7 mouse cellular contexts compared by ENCODE assay signal in the genomic region with DNA sequence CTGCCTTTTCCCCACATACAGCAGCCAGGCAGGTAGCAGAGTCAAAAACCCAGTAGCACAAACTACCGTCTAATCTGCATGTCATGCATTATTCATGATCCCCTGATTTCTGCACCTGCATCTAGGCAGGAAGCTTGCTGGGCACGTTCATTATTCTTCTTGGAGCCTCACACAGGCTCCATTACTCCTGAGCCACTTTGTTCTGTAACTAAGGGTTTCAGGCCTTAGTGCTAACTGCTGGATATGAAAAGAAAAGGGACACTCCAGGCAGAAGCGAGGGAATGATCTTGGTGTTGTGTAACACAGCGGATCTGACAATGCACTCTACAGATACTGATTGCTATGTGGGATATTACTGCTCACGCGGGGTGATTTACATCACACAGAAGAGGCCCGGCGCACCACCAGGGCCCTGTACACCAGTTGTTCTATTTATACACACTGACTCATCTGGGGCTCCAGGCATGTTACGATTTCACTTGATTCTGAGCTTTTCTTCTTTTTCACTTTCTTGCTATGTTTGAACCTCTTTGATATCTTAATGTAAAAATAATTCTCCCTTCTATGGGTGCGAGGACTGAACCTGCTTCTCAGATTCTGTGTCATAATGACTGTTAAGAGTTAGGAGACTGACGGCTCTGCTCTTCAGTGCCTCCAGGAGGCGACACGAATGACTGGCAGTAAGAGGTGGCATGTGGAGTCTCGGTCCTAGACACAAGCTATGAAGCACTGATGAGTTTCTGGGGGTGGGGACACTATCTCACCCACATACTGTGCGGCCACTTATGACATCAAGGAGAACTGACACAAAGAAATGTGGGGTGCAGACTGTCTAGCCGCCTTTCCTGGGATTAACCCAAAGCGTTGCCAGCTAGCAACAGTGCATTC.
DNase-seq lines count a peak whose midpoint lies in the region; ATAC-seq and TF ChIP-seq lines count a peak whose summit lies in the region.

No protein-coding gene starts in this region.

- 0 out of 2 replicates have a peak, but pooled peaks cover 1% of the 10 kb centered on the region for H3K36me3 ChIP-seq in liver, postnatal 0 days (replicated peaks; ENCODE audit: insufficient read depth, low read length)
- H3K36me3 ChIP-seq in hindbrain, embryonic 11.5 days (ENCODE audit: control insufficient read depth, insufficient read depth, low read length), result no peaks in the 10 kb centered on the region
- H3K36me3 ChIP-seq in midbrain, embryonic 16.5 days (ENCODE audit: control insufficient read depth, insufficient read depth, low read length), result no peaks in the 10 kb centered on the region

- H3K4me2 ChIP-seq in liver, postnatal 0 days (ENCODE audit: low read depth, low read length), result no peak overlapping the region
- no peak overlapping the region for H3K4me2 ChIP-seq in hindbrain, embryonic 11.5 days (replicated peaks; ENCODE audit: low read depth, low read length)
- H3K4me2 ChIP-seq in midbrain, embryonic 16.5 days (ENCODE audit: low read length), result 0 out of 2 replicates have a peak overlapping the region, but pooled peaks have one; percentile 12

- H3K4me1 ChIP-seq in liver, postnatal 0 days (ENCODE audit: insufficient read depth), result peaks cover 6% of the 10 kb centered on the region
- peaks cover 6% of the 10 kb centered on the region for H3K4me1 ChIP-seq in hindbrain, embryonic 11.5 days (replicated peaks; ENCODE audit: control insufficient read depth, insufficient read depth, low read length)
- peaks cover 33% of the 10 kb centered on the region for H3K4me1 ChIP-seq in midbrain, embryonic 16.5 days (ENCODE audit: control insufficient read depth, insufficient read depth, low read length)

- WGBS in liver, postnatal 0 days (ENCODE audit: insufficient replicate concordance), result 73% methylated on average over 17 of the region's 17 CpGs
- WGBS in hindbrain, embryonic 11.5 days, result 61% methylated on average over 17 of the region's 17 CpGs
- WGBS in midbrain, embryonic 16.5 days, result 29% methylated on average over 17 of the region's 17 CpGs

- ATAC-seq in liver, postnatal 0 days, result peak; percentile 45
- ATAC-seq in hindbrain, embryonic 11.5 days (ENCODE audit: low FRiP score), result peak; percentile 85
- peak; percentile 84 for ATAC-seq in midbrain, embryonic 16.5 days
- ATAC-seq in megakaryocyte-erythroid progenitor cell, adult 5-6 weeks (replicated peaks; ENCODE audit: low FRiP score, low TSS enrichment, poor library complexity, severe bottlenecking), result no peak

- no peaks in the 10 kb centered on the region for H3K27me3 ChIP-seq in liver, postnatal 0 days (ENCODE audit: insufficient read depth, low read length)
- no peaks in the 10 kb centered on the region for H3K27me3 ChIP-seq in hindbrain, embryonic 11.5 days (ENCODE audit: control insufficient read depth, insufficient read depth, low read length)
- H3K27me3 ChIP-seq in midbrain, embryonic 16.5 days (ENCODE audit: control insufficient read depth, insufficient read depth, low read depth, low read length), result no peaks in the 10 kb centered on the region

- no peak for TF ChIP-seq EP300 in liver, postnatal 0 days (IDR thresholded peaks at IDR 0.05; ENCODE audit: low read depth)

- no peak for DNase-seq in liver, postnatal 0 days
- DNase-seq in liver, result no peak
- DNase-seq in brain, embryonic 14.5 days (ENCODE audit: low read depth), result peak; percentile 93
- peak; percentile 44 for DNase-seq in hindbrain, embryonic 11.5 days (ENCODE audit: low spot score)
- no peak for DNase-seq in urinary bladder, adult 2 months (ENCODE audit: low spot score)

- no peak for TF ChIP-seq POLR2A in brain, embryonic 14.5 days (IDR thresholded peaks at IDR 0.05; ENCODE audit: borderline replicate concordance, extremely low read depth, insufficient read depth, insufficient read length, poor library complexity, severe bottlenecking)

- no peak overlapping the region for H3K27ac ChIP-seq in liver, postnatal 0 days (ENCODE audit: low read depth)
- H3K27ac ChIP-seq in hindbrain, embryonic 11.5 days (ENCODE audit: low read depth, low read length), result peak overlapping the region; percentile 37; the same call in 1 of the 2 replicates
- H3K27ac ChIP-seq in midbrain, embryonic 16.5 days (ENCODE audit: low read length), result peak overlapping the region; percentile 80

- no peak overlapping the region for H3K4me3 ChIP-seq in liver, postnatal 0 days (ENCODE audit: low read depth, low read length)
- H3K4me3 ChIP-seq in hindbrain, embryonic 11.5 days (ENCODE audit: low read depth, low read length), result no peak overlapping the region
- H3K4me3 ChIP-seq in midbrain, embryonic 16.5 days (ENCODE audit: low read depth, low read length), result no peak overlapping the region

- TF ChIP-seq CTCF in liver, postnatal 0 days (IDR thresholded peaks at IDR 0.05; ENCODE audit: low read depth), result no peak
- TF ChIP-seq CTCF in brain, embryonic 14.5 days (IDR thresholded peaks at IDR 0.05; ENCODE audit: borderline replicate concordance, extremely low read depth, insufficient read depth, insufficient read length), result peak; percentile 13; the same call in 1 of the 2 replicates

- no peaks in the 10 kb centered on the region for H3K9me3 ChIP-seq in liver, postnatal 0 days (ENCODE audit: low read length)
- H3K9me3 ChIP-seq in hindbrain, embryonic 11.5 days (ENCODE audit: control insufficient read depth, low read length), result no peaks in the 10 kb centered on the region
- no peaks in the 10 kb centered on the region for H3K9me3 ChIP-seq in midbrain, embryonic 16.5 days (replicated peaks; ENCODE audit: control insufficient read depth, low read length, poor library complexity, severe bottlenecking)

- H3K9ac ChIP-seq in liver, postnatal 0 days (replicated peaks), result no peak overlapping the region
- no peak overlapping the region for H3K9ac ChIP-seq in hindbrain, embryonic 11.5 days (ENCODE audit: low read depth, low read length)
- 0 out of 2 replicates have a peak overlapping the region, but pooled peaks have one; percentile 44 for H3K9ac ChIP-seq in midbrain, embryonic 16.5 days (ENCODE audit: low read depth, low read length)

Comparison
In these comparisons a context has a peak if more than half of its experiments do, and no peak if none do; other contexts are left out.
1. DNase-seq: peak in brain, embryonic 14.5 days (single experiment) and hindbrain, embryonic 11.5 days (single experiment); none in liver, postnatal 0 days (single experiment), liver (single experiment) and urinary bladder, adult 2 months (single experiment).